Mouse (Mus musculus) embryonic facial prominence, embryonic 14.5 days (tissue): ENCODE data around the gene Tfr2. TPM values are rescaled to one million over a fixed set of nuclear protein-coding genes. Genes with fewer than 3 reads are reported as not detected.

Experiments
- ATAC-seq: fragments of 200-750 bp; cut with Nextera tagmentation; 2 replicates; pipeline ENCODE4 v1.8.0; 2017; ENCODE audit warnings: low read depth, moderate number of reproducible peaks, moderate TSS enrichment
- DNase-seq: peaks from one replicate; pipeline ENCODE4 v3.0.0-alpha.2; 2015; ENCODE audit warnings: low spot score
- H3K27ac ChIP-seq: fragments of 300-500 bp; sonication (generic); replicated peaks from 2 replicates; pipeline ENCODE4 v1.5.1; 2014; ENCODE audit warnings: low read depth, mild to moderate bottlenecking, low read length, moderate library complexity
- H3K27me3 ChIP-seq: fragments of 300-500 bp; sonication (generic); replicated peaks from 2 replicates; pipeline ENCODE4 v1.6.1; 2014; ENCODE audit warnings: low read length; ENCODE audit not compliant: control insufficient read depth, insufficient read depth
- H3K36me3 ChIP-seq: fragments of 300-500 bp; sonication (generic); 2 replicates; pipeline ENCODE4 v1.6.1; 2014; ENCODE audit warnings: low read length, mixed read lengths; ENCODE audit not compliant: control insufficient read depth, insufficient read depth
- H3K4me1 ChIP-seq: fragments of 300-500 bp; sonication (generic); 2 replicates; pipeline ENCODE4 v1.6.1; 2014; ENCODE audit warnings: antibody characterized with exemption, low read length; ENCODE audit not compliant: control insufficient read depth, insufficient read depth
- H3K4me2 ChIP-seq: fragments of 300-500 bp; sonication (generic); 2 replicates; pipeline ENCODE4 v1.6.1; 2014; ENCODE audit warnings: low read depth, mild to moderate bottlenecking, low read length, moderate library complexity, mixed read lengths
- H3K4me3 ChIP-seq: fragments of 300-500 bp; sonication (generic); 2 replicates; pipeline ENCODE4 v1.5.1; 2014; ENCODE audit warnings: low read depth, mild to moderate bottlenecking, low read length
- H3K9ac ChIP-seq: fragments of 300-500 bp; sonication (generic); 2 replicates; pipeline ENCODE4 v1.6.1; 2014; ENCODE audit warnings: low read depth, mild to moderate bottlenecking, low read length, moderate library complexity, mixed read lengths
- H3K9me3 ChIP-seq: fragments of 300-500 bp; sonication (generic); 2 replicates; pipeline ENCODE4 v1.6.1; 2016; ENCODE audit warnings: low read length; ENCODE audit not compliant: control insufficient read depth
- WGBS: fragments of 180-500 bp; shearing (Covaris S2); extraction: QIAGEN DNeasy Blood & Tissue Kit; methylation state at CpG from one replicate; pipeline ENCODE4 v1.1.7; 2014; 5-methylcytosine and 5-hydroxymethylcytosine counted together
- polyA plus RNA-seq: library from polyadenylated mRNA; unstranded; fragments of >200 nt; fragmentation: Nextera tagmentation; extraction: Ambion mirVana; gene quantifications from 2 replicates; pipeline ENCODE4 v1.2.1, GENCODE M21; 2014

Tfr2 gene
- polyA plus RNA-seq, 1 experiment from 2014 or later: 1.1 TPM

DNA sequence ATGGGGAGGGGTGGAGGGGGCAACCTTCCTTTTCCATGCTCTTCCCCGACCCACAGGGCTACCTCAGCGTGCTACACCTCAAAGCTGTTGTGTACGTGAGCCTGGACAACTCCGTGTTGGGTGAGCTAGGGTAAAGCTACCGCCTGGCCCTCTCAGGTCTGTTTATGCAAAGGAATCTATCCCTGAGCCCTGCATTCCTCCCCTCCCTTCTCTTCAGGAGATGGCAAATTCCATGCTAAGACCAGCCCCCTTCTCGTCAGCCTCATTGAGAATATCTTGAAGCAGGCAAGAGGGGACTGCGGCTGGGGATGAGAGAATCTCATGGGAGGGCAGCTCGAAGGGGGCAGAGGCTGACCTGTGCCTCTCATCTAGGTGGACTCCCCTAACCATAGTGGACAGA is 13.1 kb downstream of the Tfr2 start:
- 26% methylated on average over 8 of the region's 8 CpGs for WGBS

DNA sequence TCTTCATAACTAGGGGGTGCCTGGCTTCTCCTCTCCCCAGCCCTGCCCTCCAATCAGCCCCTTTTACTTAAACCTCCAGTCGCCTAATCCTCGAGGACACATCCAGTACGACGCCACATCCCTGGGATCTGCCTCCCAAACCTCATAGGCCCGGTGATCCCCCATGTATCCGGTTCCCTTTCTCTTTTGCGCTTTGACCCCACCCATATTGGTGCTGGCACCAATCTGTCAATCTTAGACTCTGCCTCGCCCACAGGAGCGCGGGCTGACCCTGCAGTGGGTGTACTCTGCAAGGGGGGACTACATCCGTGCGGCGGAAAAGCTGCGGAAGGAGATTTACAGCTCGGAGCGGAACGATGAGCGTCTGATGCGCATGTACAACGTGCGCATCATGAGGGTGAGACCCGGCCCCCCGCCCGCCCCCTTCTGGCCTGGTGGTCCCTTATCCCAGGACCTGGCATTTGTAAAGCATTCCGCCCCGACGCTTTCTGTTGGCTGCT is 14.1 kb downstream of the Tfr2 start:
- Histone ChIP-seq H3K27ac (peak overlapping the region; percentile 33; the same call in 1 of the 2 replicates), H3K36me3 (no peaks in the 10 kb centered on the region), H3K4me1 (0 out of 2 replicates have a peak, but pooled peaks cover 8% of the 10 kb centered on the region), H3K4me2 (peak overlapping the region; percentile 52), H3K27me3 (0 out of 2 replicates have a peak, but pooled peaks cover 3% of the 10 kb centered on the region), H3K4me3 (peak overlapping the region; percentile 41), H3K9ac (peak overlapping the region; percentile 64), H3K9me3 (peaks cover 5% of the 10 kb centered on the region; the same call in 1 of the 2 replicates)
- 13% methylated on average over 27 of the region's 27 CpGs for WGBS
- DNase-seq: peak; percentile 86
- peak; percentile 85 for ATAC-seq

More for the DNA sequence above, 13.1 kb downstream of the Tfr2 start:
- peak overlapping the region; percentile 41; the same call in 1 of the 2 replicates for H3K4me3 ChIP-seq
- H3K9me3 ChIP-seq: peaks cover 4% of the 10 kb centered on the region; the same call in 1 of the 2 replicates
- no peaks in the 10 kb centered on the region for H3K36me3 ChIP-seq
- H3K27me3 ChIP-seq: 0 out of 2 replicates have a peak, but pooled peaks cover 3% of the 10 kb centered on the region
- no peak for DNase-seq
- H3K4me2 ChIP-seq: peak overlapping the region; percentile 52
- peak overlapping the region; percentile 64 for H3K9ac ChIP-seq
- no peak overlapping the region for H3K27ac ChIP-seq
- ATAC-seq: no peak
- 0 out of 2 replicates have a peak, but pooled peaks cover 8% of the 10 kb centered on the region for H3K4me1 ChIP-seq

DNA sequence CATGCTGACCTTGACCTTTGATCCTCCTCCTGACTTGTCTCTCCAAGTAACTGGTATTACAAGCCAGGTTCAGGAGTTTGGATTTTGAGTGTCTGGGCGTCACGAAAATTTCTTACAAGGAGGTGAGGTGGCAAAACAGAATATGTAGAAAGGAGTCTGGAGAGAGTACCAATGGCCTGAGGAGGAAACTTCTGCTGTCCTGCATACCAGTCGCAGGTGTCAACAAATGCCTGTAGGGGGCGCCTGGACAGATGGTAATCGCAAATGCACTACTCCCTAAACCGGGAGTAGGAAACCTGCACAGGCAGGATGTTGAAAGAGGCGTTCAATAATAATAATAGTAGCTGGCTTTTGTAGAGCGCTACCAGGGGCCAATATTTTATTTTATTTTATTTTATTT is 15.3 kb downstream of the Tfr2 start:
- Histone ChIP-seq H3K9ac (no peak overlapping the region), H3K9me3 (peaks cover 5% of the 10 kb centered on the region; the same call in 1 of the 2 replicates), H3K4me2 (no peak overlapping the region), H3K27ac (no peak overlapping the region), H3K4me3 (no peak overlapping the region), H3K36me3 (no peaks in the 10 kb centered on the region), H3K27me3 (0 out of 2 replicates have a peak, but pooled peaks cover 3% of the 10 kb centered on the region), H3K4me1 (0 out of 2 replicates have a peak, but pooled peaks cover 8% of the 10 kb centered on the region)
- WGBS: 29% methylated on average over 8 of the region's 8 CpGs
- DNase-seq (peak; percentile 75), ATAC-seq (no peak)

DNA sequence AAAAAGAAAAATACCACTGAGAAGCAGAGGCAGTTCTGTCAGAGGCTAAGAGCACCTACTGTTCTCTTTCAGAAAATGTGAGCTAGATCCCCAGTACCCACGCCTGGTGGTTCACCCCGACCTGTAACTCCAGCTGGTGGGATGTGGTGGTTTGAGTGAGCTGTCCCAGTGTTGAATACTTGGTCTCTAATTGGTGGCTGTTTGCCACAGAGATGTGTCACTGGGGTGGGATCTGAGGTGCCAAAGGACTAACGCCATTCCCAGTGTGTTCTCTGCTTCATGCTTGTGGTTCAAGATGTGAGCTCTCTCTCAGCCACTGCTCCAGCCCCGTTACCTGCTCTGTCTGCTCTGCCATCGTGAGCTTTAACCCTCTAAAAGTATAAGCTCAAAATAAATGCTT is 20.9 kb downstream of the Tfr2 start:
- ATAC-seq (no peak), DNase-seq (no peak)
- peaks cover 5% of the 10 kb centered on the region; the same call in 1 of the 2 replicates for H3K9me3 ChIP-seq
- no peak overlapping the region for H3K4me2 ChIP-seq
- no peaks in the 10 kb centered on the region for H3K27me3 ChIP-seq
- no peaks in the 10 kb centered on the region for H3K36me3 ChIP-seq
- 69% methylated on average over 5 of the region's 5 CpGs for WGBS
- no peak overlapping the region for H3K27ac ChIP-seq
- H3K9ac ChIP-seq: no peak overlapping the region
- H3K4me3 ChIP-seq: no peak overlapping the region
- H3K4me1 ChIP-seq: no peaks in the 10 kb centered on the region

DNA sequence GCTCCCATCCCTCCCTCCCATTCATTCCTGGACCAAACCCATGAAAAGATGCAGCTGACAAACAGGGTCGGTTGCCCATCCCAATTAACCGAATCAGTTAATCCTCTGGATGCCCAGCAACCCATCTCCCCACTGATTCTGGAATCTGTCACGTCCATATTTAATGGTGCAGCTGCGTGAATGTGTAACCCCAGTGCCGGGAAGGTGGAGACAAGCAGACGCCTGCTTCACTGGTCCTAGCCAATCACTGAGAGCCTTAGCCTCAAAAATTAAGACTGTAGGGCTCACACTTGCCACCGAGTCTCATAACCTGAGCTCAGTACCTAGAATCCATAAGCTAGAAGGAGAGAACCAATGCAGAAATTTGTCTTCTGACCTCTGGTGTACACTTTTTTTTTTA is 26.3 kb downstream of the Tfr2 start:
- Histone ChIP-seq H3K36me3 (peaks cover 13% of the 10 kb centered on the region; the same call in 1 of the 2 replicates), H3K4me1 (peaks cover 11% of the 10 kb centered on the region; the same call in 1 of the 2 replicates), H3K9me3 (no peaks in the 10 kb centered on the region), H3K4me3 (no peak overlapping the region), H3K4me2 (no peak overlapping the region), H3K9ac (no peak overlapping the region), H3K27ac (no peak overlapping the region), H3K27me3 (no peaks in the 10 kb centered on the region)
- DNase-seq (no peak), ATAC-seq (no peak)
- 83% methylated on average over 7 of the region's 7 CpGs for WGBS

DNA sequence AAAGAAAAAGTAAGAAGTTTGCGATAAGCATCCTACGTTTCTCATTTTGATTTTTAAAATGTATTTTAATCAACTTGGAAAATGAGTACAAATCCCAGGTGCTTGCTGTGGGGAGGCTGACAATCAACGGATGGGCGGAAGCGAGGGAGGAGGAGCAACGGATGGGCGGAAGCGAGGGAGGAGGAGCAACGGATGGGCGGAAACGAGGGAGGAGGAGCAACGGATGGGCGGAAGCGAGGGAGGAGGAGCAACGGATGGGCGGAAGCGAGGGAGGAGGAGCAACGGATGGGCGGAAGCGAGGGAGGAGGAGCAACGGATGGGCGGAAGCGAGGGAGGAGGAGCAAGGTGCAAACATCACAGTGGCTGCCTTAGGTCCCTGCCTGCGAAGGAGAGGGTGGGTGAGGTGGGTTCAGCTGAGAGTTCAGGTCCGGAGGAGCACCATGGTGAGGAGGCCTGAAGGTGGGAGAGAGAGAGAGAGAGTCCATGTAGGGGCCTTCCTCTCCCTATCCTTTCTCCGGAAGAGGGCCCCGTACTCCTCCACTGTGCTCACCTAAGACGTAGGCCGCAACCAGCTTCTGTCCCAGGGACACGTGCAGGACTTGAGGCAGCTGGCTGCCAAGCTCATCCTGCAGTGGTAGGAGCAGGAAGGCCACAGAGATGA is 27.1 kb downstream of the Tfr2 start:
- ATAC-seq (no peak), DNase-seq (no peak)
- no peak overlapping the region for H3K4me3 ChIP-seq

DNA sequence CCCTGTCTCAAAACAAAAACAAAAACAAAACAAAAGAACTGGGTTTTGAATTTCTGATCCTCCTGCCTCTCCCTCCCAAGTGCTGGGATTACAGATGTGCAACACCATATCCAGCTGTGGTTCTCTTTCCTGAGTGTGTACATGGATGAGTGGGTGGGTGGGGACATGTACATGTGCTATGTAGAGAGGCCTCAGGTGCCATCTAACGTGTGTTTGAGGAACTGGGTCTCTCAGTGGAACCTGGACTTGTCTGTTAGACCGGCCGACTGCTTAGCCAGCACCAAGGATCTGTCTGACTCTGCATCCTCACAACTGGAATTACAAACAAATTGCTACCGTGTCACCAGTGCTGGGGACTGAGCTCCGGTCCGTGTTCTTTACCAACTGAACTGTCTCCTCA is 28.0 kb downstream of the Tfr2 start:
- 93% methylated on average over 6 of the region's 6 CpGs for WGBS
- H3K27me3 ChIP-seq: no peaks in the 10 kb centered on the region
- H3K4me2 ChIP-seq: no peak overlapping the region
- H3K9me3 ChIP-seq: no peaks in the 10 kb centered on the region
- DNase-seq (no peak), ATAC-seq (no peak)
- peaks cover 13% of the 10 kb centered on the region; the same call in 1 of the 2 replicates for H3K36me3 ChIP-seq
- H3K9ac ChIP-seq: no peak overlapping the region
- no peak overlapping the region for H3K27ac ChIP-seq
- H3K4me3 ChIP-seq: no peak overlapping the region
- peaks cover 16% of the 10 kb centered on the region; the same call in 1 of the 2 replicates for H3K4me1 ChIP-seq

More for the DNA sequence above, 27.1 kb downstream of the Tfr2 start:
- peaks cover 13% of the 10 kb centered on the region; the same call in 1 of the 2 replicates for H3K36me3 ChIP-seq
- H3K27me3 ChIP-seq: no peaks in the 10 kb centered on the region
- H3K27ac ChIP-seq: no peak overlapping the region
- H3K9ac ChIP-seq: no peak overlapping the region
- 31% methylated on average over 24 of the region's 30 CpGs for WGBS
- peaks cover 11% of the 10 kb centered on the region; the same call in 1 of the 2 replicates for H3K4me1 ChIP-seq
- H3K4me2 ChIP-seq: peak overlapping the region; percentile 35
- no peaks in the 10 kb centered on the region for H3K9me3 ChIP-seq

DNA sequence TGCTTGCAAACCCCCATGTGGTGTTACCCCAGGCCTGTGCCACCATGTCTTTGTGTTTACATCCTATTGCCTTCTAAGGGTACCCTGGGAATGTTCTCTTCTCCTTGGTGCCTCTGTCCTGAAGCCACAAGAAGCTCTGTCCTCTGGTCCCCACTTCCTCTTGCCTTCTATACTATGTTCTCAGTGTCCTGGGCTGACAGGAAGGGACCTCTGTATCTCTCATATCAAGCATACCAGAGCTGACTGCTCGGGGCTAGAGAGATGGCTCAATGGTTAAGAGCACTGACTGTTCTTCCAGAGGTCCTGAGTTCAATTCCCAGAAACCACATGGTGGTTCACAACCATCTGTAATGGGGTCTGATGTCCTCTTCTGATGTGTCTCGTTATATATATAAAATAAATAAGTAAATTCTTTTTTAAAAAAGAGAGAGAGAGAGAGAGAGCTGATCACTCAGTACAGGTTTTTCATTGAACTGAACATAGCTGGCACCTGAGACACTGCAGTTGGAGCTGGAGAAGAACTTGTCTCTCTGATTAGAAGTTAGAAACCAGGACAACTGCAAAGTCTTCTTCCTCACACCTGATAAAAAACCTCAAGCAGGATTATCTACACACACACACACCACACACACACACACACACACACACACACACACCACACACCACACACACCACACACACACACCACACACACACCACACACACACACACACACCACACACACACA is 28.6 kb downstream of the Tfr2 start:
- Histone ChIP-seq H3K4me1 (peaks cover 17% of the 10 kb centered on the region; the same call in 1 of the 2 replicates), H3K27ac (no peak overlapping the region), H3K36me3 (peaks cover 17% of the 10 kb centered on the region; the same call in 1 of the 2 replicates), H3K9ac (no peak overlapping the region), H3K9me3 (no peaks in the 10 kb centered on the region), H3K4me2 (no peak overlapping the region), H3K4me3 (no peak overlapping the region), H3K27me3 (no peaks in the 10 kb centered on the region)
- 87% methylated on average over 2 of the region's 2 CpGs for WGBS
- no peak for DNase-seq
- ATAC-seq: no peak
